Mouse (Mus musculus) cerebellum, adult 18-20 months (tissue): ENCODE measurements around the gene Dpf3.
A peak's percentile ranks its signal among the peaks of the same experiment; 100 is the strongest.

Experiments
- DNase-seq, 2 experiments: peaks; one replicate each; pipeline ENCODE4 v3.0.0; 2021

Dpf3 gene

GRCm38 (mm10) chr12:83283591-83284320 lies 203.8 kb downstream of the Dpf3 start:
- peak; percentile 74 to 79 for DNase-seq

DNA sequence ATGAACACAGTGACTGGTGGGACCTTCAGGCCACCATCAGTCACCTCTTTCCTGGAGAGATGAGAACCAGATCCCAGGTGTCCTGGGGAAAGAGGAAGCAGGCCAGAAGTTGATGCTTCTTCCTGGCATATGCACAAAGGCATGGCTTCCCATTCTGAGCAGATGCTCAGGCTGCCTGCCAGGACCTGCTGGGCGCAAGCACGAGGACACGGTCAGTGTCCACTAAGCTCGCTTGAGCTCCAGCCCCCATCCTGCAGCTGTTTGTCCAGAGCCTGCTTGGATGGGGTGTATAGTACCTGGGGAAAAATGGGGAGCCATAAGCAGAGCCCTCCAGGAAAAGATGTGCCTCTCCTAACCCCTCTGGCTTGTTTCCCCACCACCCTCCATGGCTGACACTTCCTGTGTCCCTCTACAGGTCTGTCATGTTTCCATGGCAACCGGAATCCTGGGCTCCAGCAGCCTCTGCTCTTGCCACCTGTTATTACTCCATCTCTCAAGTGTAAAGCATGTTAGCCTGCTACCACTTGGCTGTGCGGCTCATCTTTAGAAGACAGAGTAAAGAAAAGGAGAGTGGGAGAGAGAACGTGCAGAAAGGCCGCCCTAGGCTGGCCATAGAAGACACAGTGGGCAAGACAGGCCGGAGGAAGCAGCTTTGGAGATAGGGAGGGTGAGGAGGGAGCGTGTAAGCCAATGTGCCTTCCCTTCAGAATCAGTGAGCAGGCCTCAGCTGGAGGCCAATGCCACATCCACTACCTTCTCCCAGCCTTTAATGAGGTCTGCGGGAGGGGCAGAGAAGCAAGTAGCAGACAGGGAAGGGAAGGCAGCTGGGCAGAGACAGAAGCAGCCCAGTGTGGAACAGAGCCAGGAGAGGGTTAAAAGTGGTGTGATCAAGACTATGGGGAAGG lies 209.7 kb downstream of the Dpf3 start:
- DNase-seq = peak; percentile 81 to 84

DNA sequence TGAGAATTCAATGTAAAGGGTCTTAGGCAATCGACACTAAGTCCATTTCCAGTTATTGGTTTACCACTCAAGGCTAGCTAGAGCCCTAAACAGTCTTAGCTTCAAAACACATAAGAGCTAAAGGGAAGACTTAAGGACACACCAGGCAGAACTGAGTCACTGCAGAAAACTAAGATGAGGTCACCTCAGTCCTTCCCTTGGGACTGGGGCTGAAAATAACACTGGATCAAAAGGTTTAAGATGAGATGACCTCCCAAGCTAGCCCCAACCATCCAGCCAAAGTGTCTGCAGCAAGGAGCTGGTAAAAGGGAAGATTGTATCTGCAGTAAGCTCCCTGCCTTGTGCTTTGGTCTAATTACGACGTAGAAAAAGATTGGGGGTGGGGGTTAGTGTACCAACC lies 216.3 kb downstream of the Dpf3 start:
- no peak for DNase-seq

DNA sequence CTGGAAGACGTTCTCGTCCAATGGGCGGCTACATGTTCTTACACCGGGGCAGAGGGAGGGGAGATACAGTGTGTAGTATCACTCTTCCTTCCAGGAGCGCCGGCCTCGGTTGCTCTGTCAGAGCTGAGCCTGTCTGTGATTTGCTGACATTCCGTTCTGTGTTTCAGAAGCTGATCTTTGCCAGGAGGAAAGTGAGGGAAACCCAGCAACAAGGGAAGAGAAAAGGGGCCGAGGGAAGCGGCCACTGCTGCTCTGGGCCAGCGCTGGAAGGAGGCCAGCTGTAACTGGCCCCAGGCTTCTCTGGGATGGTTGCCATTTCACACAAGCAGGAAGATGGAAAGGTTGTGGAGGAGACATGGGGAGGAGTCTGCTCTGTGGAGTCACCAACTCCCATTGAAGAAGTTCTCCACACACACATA lies 219.0 kb downstream of the Dpf3 start:
- peak; percentile 79 to 85 for DNase-seq

DNA sequence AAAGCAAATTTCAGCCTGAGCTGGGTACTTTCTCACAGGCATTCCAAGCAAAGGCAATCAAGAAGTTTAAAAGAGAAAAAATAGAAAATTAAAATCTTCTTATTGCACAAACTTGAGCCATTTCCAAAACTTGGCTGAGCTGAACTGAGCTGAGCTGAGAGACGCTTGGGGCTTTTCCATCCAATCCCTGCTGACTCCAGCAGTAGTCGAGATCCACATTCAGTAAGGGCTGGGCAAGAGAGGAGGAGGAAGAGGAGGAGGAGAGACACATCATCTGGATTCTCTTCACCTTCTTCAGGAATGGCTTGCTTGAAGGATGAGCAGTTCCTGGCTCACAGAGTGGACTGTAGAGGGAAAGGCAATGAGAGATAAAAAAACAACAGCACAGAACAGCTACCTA lies 227.0 kb downstream of the Dpf3 start:
- no peak for DNase-seq

- DNase-seq = peak in 1 of 2 experiments; percentile 42
Observed at GRCm38 (mm10) chr12:83254399-83254798, 233.1 kb downstream of the Dpf3 start.

DNA sequence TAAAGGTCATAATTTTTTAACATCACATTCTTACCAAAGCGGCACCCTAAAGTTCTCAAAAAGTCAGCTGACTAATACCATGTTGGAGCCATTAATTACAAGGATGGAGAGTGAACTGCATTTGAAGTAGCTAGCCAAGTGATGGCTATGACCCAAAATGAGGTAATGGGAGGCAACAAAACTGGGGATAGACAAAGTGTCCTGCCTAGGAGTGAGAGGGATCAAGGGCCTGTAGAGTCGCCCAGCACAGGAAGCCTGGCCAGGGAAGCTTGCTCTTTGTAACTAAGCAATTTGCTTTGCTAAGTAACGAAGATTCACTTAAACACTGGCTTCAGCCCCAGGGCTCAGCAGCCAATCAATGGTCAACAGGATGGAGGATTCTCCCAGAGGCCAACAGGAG lies 238.4 kb downstream of the Dpf3 start:
- DNase-seq = peak; percentile 46 to 48

- peak; percentile 73 to 83 for DNase-seq
Observed at GRCm38 (mm10) chr12:83248636-83249035, 238.9 kb downstream of the Dpf3 start.

DNA sequence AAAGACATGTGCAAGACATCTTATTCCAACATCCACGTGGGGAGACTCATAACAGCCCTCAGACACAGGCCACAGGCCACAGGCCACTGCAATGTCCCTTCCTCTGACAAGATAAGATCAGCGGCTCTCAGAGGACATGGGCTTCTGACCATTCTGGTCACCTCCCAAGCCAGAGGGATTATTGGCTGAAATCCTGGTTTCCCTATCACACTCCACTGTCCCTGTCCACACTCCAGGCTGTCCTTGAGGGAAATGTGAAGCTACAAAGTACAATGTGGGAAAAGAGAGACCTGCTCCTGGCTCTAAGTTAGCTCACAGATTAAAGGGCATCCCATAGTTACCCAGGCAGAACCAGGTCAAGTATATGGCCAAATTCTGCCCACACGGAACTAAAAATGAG lies 239.8 kb downstream of the Dpf3 start:
- DNase-seq = peak; percentile 29 to 44

DNA sequence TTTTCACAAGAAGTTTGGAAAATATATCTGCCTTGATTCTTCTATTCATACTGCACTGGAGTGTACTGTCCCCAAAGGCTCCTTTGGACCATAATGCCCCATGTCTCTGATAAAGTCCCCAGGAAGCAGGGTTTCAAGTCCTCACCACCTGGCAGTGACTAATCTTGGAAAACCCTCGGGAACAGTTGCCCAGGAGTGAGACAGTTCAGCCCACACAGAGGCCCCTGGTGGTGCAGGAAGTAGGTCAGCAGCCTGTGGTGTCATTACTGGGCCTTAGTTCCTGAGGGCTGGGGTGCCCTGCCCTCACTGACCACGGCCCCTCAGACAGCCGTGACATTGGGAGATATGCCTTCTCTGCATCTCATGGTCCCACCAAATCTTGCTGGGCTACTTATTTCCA lies 246.5 kb downstream of the Dpf3 start:
- DNase-seq = peak; percentile 55 to 63

DNA sequence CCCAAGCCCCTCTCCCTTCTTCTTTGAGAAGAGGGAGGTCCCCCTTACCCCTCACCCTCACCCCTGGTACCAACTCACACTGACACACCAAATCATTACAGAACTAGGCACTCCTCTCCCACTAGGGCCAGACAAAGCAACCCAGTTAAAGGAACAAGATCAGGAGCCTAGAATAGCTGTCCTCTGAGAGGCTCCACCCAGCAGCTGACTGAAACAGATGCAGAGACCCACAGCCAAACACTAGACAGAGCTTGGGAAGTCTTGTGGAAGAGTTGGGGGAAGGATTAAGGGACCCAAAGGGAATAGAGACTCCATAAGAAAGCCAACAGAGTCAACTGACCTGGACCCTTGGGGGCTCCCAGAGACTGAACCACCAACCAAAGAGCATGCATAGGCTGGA lies 246.9 kb downstream of the Dpf3 start:
- no peak for DNase-seq

- DNase-seq = peak in 1 of 2 experiments; percentile 38
Observed at GRCm38 (mm10) chr12:83235781-83236180, 251.7 kb downstream of the Dpf3 start.

GRCm38 (mm10) chr12:83234981-83235380 lies 252.5 kb downstream of the Dpf3 start:
- DNase-seq = no peak

- DNase-seq = no peak
Observed at GRCm38 (mm10) chr12:83233651-83234050, 253.9 kb downstream of the Dpf3 start.

- peak in 1 of 2 experiments; percentile 36 for DNase-seq
Observed at GRCm38 (mm10) chr12:83232916-83233315, 254.6 kb downstream of the Dpf3 start.

DNA sequence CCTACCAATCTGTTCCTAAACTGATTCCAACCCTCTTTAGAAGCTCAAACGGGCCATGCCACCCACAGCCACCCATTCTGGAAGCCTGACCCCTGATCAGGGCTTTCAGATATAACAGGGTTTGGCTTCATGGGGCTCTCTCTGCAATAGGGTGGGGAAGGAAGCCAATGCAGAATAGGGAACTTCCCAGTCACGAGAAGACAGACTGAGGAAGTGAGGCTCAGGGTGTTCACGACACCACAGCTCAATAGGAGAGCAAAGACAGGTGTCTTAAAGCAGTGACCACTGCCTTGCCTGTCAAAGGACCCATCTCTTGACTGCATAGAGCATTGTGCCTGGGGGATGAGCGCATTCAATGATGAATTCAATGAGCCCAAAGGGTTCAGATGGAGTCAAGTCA lies 256.3 kb downstream of the Dpf3 start:
- no peak for DNase-seq

GRCm38 (mm10) chr12:83229683-83230082 lies 257.8 kb downstream of the Dpf3 start:
- DNase-seq = no peak

- DNase-seq = peak in 1 of 2 experiments; percentile 22
Observed at GRCm38 (mm10) chr12:83227014-83227413, 260.5 kb downstream of the Dpf3 start.

DNA sequence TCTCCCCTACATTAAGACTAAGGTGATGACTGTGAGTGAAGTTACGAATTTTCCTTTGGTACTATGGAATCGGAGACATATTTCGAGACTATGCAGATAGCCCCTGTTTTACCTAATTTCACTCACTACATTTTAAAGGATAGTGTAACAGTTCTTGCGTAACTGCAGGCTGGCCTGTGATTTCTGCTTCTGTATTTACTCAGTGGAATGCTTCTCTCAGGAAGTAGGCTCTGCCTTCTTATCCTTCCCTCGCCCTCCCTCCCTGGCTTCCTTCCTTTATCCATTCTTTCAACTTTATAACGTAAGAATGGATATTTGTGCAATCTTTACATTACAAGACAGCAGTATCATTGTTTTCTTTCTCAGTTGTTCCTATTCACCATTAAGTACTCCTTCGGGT lies 266.6 kb downstream of the Dpf3 start:
- DNase-seq = no peak

DNA sequence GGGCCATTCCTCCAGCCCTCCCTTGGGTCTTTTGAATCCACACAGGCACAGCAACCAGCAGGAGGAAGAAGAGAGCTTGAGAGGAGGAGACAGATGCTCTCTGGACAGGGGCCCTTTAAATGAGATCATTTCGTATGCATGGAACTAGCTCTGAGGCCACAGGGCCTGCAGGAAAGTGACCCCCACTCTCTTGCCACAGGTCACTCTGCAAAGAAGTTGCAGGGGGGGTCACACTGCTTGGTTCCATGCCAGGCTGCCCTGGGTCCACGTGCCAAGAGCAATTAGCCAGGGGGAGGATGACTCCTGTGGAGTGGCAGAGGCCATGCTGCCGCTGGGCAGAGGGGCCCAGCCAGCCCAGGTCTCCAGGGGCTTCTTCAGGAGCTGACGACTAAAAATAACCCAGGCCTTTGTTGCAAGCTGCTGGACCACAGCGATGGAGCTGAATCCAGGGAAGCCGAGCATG lies 273.6 kb downstream of the Dpf3 start:
- peak in 1 of 2 experiments; percentile 43 for DNase-seq

GRCm38 (mm10) chr12:83211976-83212375 lies 275.5 kb downstream of the Dpf3 start:
- DNase-seq = no peak

- DNase-seq = peak in 1 of 2 experiments; percentile 43
Observed at GRCm38 (mm10) chr12:83211146-83211822, 276.2 kb downstream of the Dpf3 start.

DNA sequence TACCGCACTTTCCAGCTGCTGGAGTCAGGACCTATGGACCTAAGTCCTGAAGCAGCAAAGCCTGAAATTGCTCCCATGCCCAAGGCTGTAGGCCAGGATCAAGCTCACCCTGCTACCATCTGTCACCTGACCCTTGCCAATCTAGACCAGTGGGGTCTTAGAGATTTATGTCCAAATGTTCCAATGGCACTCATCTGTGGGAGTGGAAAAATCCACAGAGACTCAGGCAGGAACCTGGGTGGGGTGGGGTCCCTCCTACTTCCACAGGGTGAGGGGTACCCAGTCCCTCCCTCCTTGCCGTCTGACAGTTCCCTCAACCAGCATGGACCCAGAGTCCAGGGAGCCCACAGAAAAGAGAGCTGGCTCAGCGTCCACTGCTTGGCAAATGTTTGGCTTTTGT lies 276.8 kb downstream of the Dpf3 start:
- DNase-seq = peak; percentile 74 to 77
